ENCODE assay signal across 11 mouse cellular contexts in genomic region chr4:59260871-59261515, GRCm38 (mm10).
A peak's percentile ranks its signal among the peaks of the same experiment; 100 is the strongest.
DNase-seq lines count a peak whose midpoint lies in the region; ATAC-seq and TF ChIP-seq lines count a peak whose summit lies in the region.
"Had no signal": no experiment of that assay in that cellular context is flagged by ENCODE, and none has a peak within 500 bp of the region (broad histone marks: within the 10 kb centered on the region; RNA-seq: fewer than 3 reads in every experiment).

No protein-coding gene starts in this region.

- no peaks in the 10 kb centered on the region; the same call in 1 of the 2 replicates for H3K4me1 ChIP-seq in heart, embryonic 16.5 days (ENCODE audit: control insufficient read depth, insufficient read depth, low read length)
- H3K4me1 ChIP-seq in bone marrow, adult 2 months (ENCODE audit: control insufficient read depth, insufficient read depth, low read length) = peaks cover 15% of the 10 kb centered on the region
- H3K4me1 ChIP-seq in liver, postnatal 0 days (ENCODE audit: insufficient read depth) = peaks cover 25% of the 10 kb centered on the region
- H3K4me1 ChIP-seq: forebrain, embryonic 13.5 days; hindbrain, embryonic 13.5 days had no signal

- H3K9me3 ChIP-seq in heart, embryonic 16.5 days (replicated peaks; ENCODE audit: control insufficient read depth, low read length) = no peaks in the 10 kb centered on the region; the same call in 1 of the 2 replicates
- no peaks in the 10 kb centered on the region for H3K9me3 ChIP-seq in liver, postnatal 0 days (ENCODE audit: low read length)
- H3K9me3 ChIP-seq: forebrain, embryonic 13.5 days; hindbrain, embryonic 13.5 days had no signal

- H3K27me3 ChIP-seq in heart, embryonic 16.5 days (ENCODE audit: control insufficient read depth, insufficient read depth, low read length) = no peaks in the 10 kb centered on the region
- no peaks in the 10 kb centered on the region for H3K27me3 ChIP-seq in liver, postnatal 0 days (ENCODE audit: insufficient read depth, low read length)
- H3K27me3 ChIP-seq: forebrain, embryonic 13.5 days; hindbrain, embryonic 13.5 days had no signal

- H3K9ac ChIP-seq in heart, embryonic 16.5 days (ENCODE audit: low read length) = no peak overlapping the region
- no peak overlapping the region for H3K9ac ChIP-seq in liver, postnatal 0 days (replicated peaks)
- H3K9ac ChIP-seq: forebrain, embryonic 13.5 days; hindbrain, embryonic 13.5 days had no signal

- no peak overlapping the region for H3K4me3 ChIP-seq in heart, embryonic 16.5 days (ENCODE audit: low read length)
- H3K4me3 ChIP-seq in bone marrow, adult 2 months (replicated peaks; ENCODE audit: control insufficient read depth, low read depth, low read length) = peak overlapping the region; percentile 6
- no peak overlapping the region for H3K4me3 ChIP-seq in liver, postnatal 0 days (ENCODE audit: low read depth, low read length)
- H3K4me3 ChIP-seq: forebrain, embryonic 13.5 days; hindbrain, embryonic 13.5 days had no signal

- no peak for TF ChIP-seq CTCF in bone marrow, adult 2 months (IDR thresholded peaks at IDR 0.05; ENCODE audit: control insufficient read depth, insufficient read depth, low read length)
- no peak for TF ChIP-seq CTCF in liver, postnatal 0 days (IDR thresholded peaks at IDR 0.05; ENCODE audit: low read depth)

- ATAC-seq in heart, embryonic 16.5 days (replicated peaks; ENCODE audit: extremely low read depth, insufficient read depth, low FRiP score) = 0 out of 2 replicates have a peak, but pooled peaks have one; percentile 12
- ATAC-seq in liver, postnatal 0 days = peak; percentile 46
- ATAC-seq in cerebellum, adult (ENCODE audit: insufficient number of reproducible peaks, low FRiP score, low TSS enrichment) = no peak
- ATAC-seq: forebrain, embryonic 13.5 days had no signal

- no peak for TF ChIP-seq EP300 in liver, postnatal 0 days (IDR thresholded peaks at IDR 0.05; ENCODE audit: low read depth)

- TF ChIP-seq POLR2A in bone marrow, adult 2 months (IDR thresholded peaks at IDR 0.05; ENCODE audit: borderline replicate concordance, control insufficient read depth, low read depth, low read length) = no peak

- H3K4me2 ChIP-seq in heart, embryonic 16.5 days (ENCODE audit: low read depth, low read length) = no peak overlapping the region
- peak overlapping the region; percentile 47 for H3K4me2 ChIP-seq in liver, postnatal 0 days (ENCODE audit: low read depth, low read length)
- H3K4me2 ChIP-seq: forebrain, embryonic 13.5 days; hindbrain, embryonic 13.5 days had no signal

- DNase-seq in heart, adult 8-10 months (ENCODE audit: low spot score) = no peak
- peak; percentile 53 for DNase-seq in liver, postnatal 0 days
- peak; percentile 83 for DNase-seq in thymus, postnatal 0 days (ENCODE audit: low spot score)
- no peak for DNase-seq in frontal cortex, postnatal 10 days (ENCODE audit: low spot score in 2 of 2)
- DNase-seq in cerebellum, adult 9-11 months = no peak
- DNase-seq: gastrocnemius, postnatal 36 days had no signal

- H3K27ac ChIP-seq in heart, embryonic 16.5 days (ENCODE audit: low read length) = peak overlapping the region; percentile 51; the same call in 1 of the 2 replicates
- H3K27ac ChIP-seq in bone marrow, adult 2 months (ENCODE audit: control insufficient read depth, insufficient read depth, low read depth, low read length, poor library complexity) = peak overlapping the region; percentile 73
- peak overlapping the region; percentile 68 for H3K27ac ChIP-seq in liver, postnatal 0 days (ENCODE audit: low read depth)
- H3K27ac ChIP-seq: forebrain, embryonic 13.5 days; hindbrain, embryonic 13.5 days had no signal

- no peaks in the 10 kb centered on the region for H3K36me3 ChIP-seq in heart, embryonic 16.5 days (ENCODE audit: control insufficient read depth, insufficient read depth)
- no peaks in the 10 kb centered on the region for H3K36me3 ChIP-seq in liver, postnatal 0 days (replicated peaks; ENCODE audit: insufficient read depth, low read length)
- H3K36me3 ChIP-seq: hindbrain, embryonic 13.5 days had no signal

- 76% methylated on average over 13 of the region's 13 CpGs for WGBS in heart, embryonic 16.5 days
- 16% methylated on average over 13 of the region's 13 CpGs for WGBS in bone marrow, adult 2 months
- 45% methylated on average over 13 of the region's 13 CpGs for WGBS in liver, postnatal 0 days (ENCODE audit: insufficient replicate concordance)

Comparison
In these comparisons a context has a peak if more than half of its experiments do, and no peak if none do; other contexts are left out.
1. DNase-seq: peak in liver, postnatal 0 days (single experiment) and thymus, postnatal 0 days (single experiment); none in heart, adult 8-10 months (single experiment), frontal cortex, postnatal 10 days (0 of 2) and cerebellum, adult 9-11 months (single experiment).
2. Peak in every context shown above with its lines, with median percentiles within 50 percentile points of each other: H3K27ac ChIP-seq.